Mouse (Mus musculus) heart, postnatal 10 days (tissue): ENCODE data around the gene Tomm34. TPM values are rescaled to one million over a fixed set of nuclear protein-coding genes. Genes with fewer than 3 reads are reported as not detected.
A peak's percentile ranks its signal among the peaks of the same experiment; 100 is the strongest.
"Not testable (repeated sequence)": the region's sequence is repeated elsewhere in the genome, so short reads cannot be mapped to it uniquely, and the experiment has no call there.

ENCODE experiments used
- DNase-seq, 2 experiments: peaks; one replicate each; pipeline ENCODE4 v3.0.0; 2021
- intact Hi-C: fragments of 180-260 bp; cut with DNase I; formaldehyde crosslinking; loops from one replicate; pipeline ENCODE4 v1.15.1; 2025
- total RNA-seq, 2 experiments: library from RNA; stranded (reverse); gene quantifications; 2 replicates each; pipeline ENCODE4 v1.2.3; 2021

The Tomm34 gene
- total RNA-seq, 2 experiments from 2014 or later = 22.8 to 25.9 TPM

- no peak for DNase-seq
- intact Hi-C loops = no loop called here
Observed at GRCm38 (mm10) chr2:164079488-164079887, 8.5 kb upstream of the Tomm34 start.

DNA sequence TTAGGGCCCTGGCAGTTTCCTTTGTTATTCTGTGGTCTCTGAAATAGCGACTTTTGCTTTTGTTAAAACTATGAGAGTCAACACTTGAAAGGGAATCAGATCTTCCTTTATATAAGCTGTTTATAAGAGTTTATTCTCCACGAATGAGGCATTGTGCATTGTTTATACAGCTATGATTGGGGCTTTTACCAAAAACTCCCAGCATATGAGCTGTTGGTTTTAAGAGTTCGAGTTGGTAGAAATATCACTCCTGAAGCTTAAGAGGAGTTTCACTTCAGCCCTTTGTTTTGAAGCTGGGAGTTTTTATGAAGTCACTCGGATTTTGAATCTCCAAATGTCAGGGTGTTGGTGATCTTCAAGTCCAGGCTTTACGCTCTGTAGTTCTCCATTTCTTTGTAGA lies 6.9 kb upstream of the Tomm34 start:
- no peak for DNase-seq
- intact Hi-C loops = no loop called here

GRCm38 (mm10) chr2:164076874-164077425 lies 6.0 kb upstream of the Tomm34 start:
- intact Hi-C loops = no loop called here
- DNase-seq = no peak

DNA sequence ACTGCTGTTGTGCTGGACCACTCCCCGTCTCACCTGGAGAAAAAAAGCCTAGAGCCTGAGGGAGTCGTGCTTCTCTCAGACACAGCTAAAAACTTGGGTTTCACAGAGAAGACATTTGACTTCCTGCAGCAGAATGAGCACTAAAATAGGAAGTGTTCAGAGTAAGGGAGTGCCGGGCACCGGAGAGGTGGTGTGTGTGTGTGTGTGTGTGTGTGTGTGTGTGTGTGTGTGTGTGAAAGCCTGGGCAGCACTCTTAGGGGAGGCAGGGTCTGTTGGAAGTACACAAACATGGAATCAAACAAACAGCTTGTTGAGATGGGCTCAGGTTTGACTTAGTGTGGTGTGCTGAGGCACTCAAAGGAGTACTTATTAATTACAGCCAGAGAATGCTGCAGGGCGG lies 4.1 kb upstream of the Tomm34 start:
- no peak for DNase-seq
- intact Hi-C loops = no loop called here

GRCm38 (mm10) chr2:164073918-164074578 lies 3.1 kb upstream of the Tomm34 start:
- DNase-seq = peak; percentile 98 to 99
- intact Hi-C loops = no loop called here

DNA sequence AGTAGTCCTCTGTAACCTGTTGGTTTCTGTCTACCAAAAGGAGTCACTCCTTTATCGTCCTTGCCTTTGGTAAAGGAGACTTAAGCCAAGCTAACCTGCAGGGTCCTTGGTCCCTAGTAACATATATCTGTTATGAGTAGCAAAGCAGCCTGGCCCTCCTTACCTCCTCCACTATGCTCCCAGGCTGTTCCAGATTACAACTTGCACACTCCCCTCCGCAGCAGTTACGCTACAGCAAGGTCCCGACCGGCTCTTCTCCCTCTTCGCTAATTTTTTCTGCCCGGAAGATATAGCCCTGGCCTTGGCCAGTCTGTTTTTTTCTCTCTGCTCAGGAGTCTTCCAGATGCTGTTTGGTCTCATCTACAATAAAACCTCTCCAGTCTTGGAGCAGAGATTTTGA lies 2.2 kb upstream of the Tomm34 start:
- intact Hi-C loops = no loop called here
- DNase-seq = no peak

GRCm38 (mm10) chr2:164072109-164072508 lies 1.1 kb upstream of the Tomm34 start:
- DNase-seq = no peak
- intact Hi-C loops = no loop called here

DNA sequence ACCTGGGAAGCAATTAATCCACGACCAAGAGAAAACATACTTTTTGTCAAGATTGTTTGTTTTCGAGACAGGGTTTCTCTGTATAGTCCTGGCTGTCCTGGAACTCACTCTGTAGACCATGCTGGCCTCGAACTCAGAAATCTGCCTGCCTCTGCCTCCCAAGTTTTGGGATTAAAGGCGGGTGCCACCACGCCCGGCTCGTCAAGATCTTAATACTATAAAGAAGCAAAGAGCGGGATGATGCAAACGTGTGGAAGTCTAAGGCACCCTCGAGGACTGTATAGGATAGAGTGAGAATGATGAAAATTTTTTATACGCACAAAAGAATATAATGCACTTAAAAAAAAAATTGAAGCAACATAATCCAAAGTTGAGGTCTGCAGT lies 460 bp upstream of the Tomm34 start:
- DNase-seq, intact Hi-C loops: not testable (repeated sequence)

GRCm38 (mm10) chr2:164070142-164070764 lies 716 bp downstream of the Tomm34 start, which contains the start of gene Stk4:
Gene Stk4 (plus strand): TSS chr2:164070322.
- no peak for DNase-seq
- intact Hi-C loops = no loop called here

- intact Hi-C loops = no loop called here
- no peak for DNase-seq
Observed at GRCm38 (mm10) chr2:164059634-164060235, 11.2 kb downstream of the Tomm34 start.

- intact Hi-C loops = loop anchor here (5.0 kb wide), 1 partner anchor 57 kb away; no protein-coding TSS in a partner anchor
- no peak for DNase-seq
Observed at GRCm38 (mm10) chr2:164054671-164055070, 16.3 kb downstream of the Tomm34 start.

- DNase-seq = peak; percentile 85
- intact Hi-C loops = loop anchor here (5.0 kb wide), 1 partner anchor 56 kb away; no protein-coding TSS in a partner anchor
Observed at GRCm38 (mm10) chr2:164053767-164054166, 17.2 kb downstream of the Tomm34 start.

DNA sequence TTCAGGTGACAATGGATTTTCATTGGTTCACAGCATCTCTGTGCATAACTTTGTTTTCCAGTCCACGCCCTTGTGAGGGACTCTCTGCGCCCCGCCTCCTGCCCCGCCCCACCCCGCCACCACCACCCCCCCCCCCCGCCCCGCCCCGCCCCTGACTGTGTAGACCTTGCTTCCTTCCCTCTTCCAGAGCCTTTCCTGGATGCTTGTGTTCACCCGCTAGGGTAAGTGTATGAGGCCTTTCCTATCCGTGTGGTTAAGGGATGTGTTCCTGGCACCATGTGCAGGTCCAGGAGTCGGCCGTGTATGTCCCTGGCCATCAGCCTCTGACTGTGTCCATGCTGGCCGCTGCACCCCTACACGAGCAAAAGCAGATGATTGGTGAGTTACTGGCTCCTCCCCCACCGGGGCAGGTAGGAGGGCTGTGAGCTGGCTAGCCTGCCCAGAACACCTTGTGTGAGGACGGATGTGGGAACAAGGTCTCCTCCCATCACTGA lies 23.7 kb downstream of the Tomm34 start:
- DNase-seq = no peak

GRCm38 (mm10) chr2:164041523-164041922 lies 29.4 kb downstream of the Tomm34 start:
- no peak for DNase-seq
- intact Hi-C loops = no loop called here

More for the DNA sequence above, 23.7 kb downstream of the Tomm34 start:
- intact Hi-C loops = no loop called here

GRCm38 (mm10) chr2:164040949-164041348 lies 30.0 kb downstream of the Tomm34 start:
- intact Hi-C loops = no loop called here
- DNase-seq = no peak

GRCm38 (mm10) chr2:164038407-164039028 lies 32.5 kb downstream of the Tomm34 start:
- no peak for DNase-seq
- intact Hi-C loops = no loop called here

DNA sequence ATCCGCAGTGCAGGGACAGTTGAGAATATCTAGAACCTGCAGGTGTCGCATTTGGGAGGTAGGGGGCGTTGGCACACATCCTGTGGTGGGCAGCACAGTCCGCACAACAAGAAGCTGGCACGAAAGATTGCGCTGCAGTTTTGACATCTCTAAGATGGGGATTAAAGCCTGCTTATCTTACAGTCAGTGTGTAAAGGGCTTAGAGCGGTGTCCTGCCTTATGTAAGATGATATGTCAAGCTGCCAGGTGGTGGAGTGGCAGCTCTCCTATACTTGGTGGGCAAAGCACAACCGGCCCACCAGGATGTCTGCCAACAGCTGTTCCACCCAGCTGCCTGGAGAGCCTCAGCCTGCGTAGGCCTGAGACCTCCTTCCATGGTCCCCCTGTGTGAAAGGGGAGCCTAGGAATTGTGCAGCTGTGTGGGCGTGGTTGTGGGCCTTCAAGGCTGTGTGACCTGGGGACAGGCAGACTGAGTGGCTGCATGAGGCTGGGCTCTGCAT lies 34.4 kb downstream of the Tomm34 start:
- intact Hi-C loops = no loop called here
- no peak for DNase-seq

DNA sequence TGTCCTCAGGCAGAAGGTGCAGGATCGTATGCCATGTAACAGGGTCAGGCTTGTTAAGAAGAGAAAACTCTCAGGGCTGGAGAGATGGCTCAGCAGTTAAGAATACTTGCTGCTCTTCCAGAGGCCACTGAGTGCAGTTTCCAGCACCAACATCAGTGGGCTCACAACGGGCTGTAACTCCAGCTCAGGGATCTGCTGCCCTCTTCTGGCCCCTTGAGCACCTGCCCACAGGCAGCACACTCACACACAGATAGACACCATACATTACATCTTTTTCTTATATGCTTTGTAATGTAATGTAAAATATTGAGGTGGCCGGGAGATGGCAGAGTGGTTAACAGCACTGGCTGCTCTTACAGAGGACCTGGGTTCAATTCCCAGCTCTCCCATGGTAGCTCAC lies 38.0 kb downstream of the Tomm34 start:
- intact Hi-C loops = no loop called here
- DNase-seq = no peak

DNA sequence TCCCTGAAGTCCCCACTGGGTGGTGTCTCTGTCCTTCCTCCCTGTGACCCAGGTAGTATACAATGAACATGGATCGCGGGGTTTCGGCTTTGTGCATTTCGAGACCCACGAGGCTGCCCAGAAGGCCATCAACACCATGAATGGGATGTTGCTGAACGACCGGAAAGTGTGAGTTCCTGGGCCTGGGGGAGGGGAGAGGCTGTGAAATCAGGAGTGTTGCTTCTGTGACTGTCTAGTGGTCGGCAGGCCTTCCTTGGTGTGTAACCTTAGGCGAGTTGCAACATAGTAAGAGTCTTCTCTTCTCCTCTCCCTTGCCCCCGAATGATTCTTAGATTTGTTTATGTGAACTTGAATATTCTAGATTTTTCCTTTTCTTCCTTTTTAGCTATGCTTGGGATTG lies 39.8 kb downstream of the Tomm34 start:
- intact Hi-C loops = no loop called here
- DNase-seq = no peak

GRCm38 (mm10) chr2:164025150-164025549 lies 45.8 kb downstream of the Tomm34 start, which contains the start of gene Pabpc1l:
Gene Pabpc1l (plus strand): TSS chr2:164025450.
- intact Hi-C loops = no loop called here
- DNase-seq = no peak

- no peak for DNase-seq
- intact Hi-C loops = no loop called here
Observed at GRCm38 (mm10) chr2:164022104-164022503, 48.9 kb downstream of the Tomm34 start.
